Mouse (Mus musculus) heart, adult 2 months (tissue): Measurements from ENCODE around the gene Dlx5. TPM values are rescaled to one million over a fixed set of nuclear protein-coding genes. Genes with fewer than 3 reads are reported as not detected.

Source experiments
- DNase-seq, 2 experiments: peaks; one replicate each; pipeline ENCODE4 v3.0.0; 2021
- H3K27ac ChIP-seq: fragments of 200-600 bp; 2 replicates; pipeline ENCODE4 v1.8.1; 2022
- H3K27me3 ChIP-seq: fragments of 200-500 bp; 2 replicates; pipeline ENCODE4 v1.6.1; 2012; ENCODE audit warnings: mild to moderate bottlenecking, low read length, inconsistent platforms, mixed read lengths; ENCODE audit not compliant: control insufficient read depth, insufficient read depth
- H3K36me3 ChIP-seq: fragments of 200-500 bp; 2 replicates; pipeline ENCODE4 v1.6.1; 2012; ENCODE audit warnings: low read length, inconsistent platforms; ENCODE audit not compliant: control insufficient read depth, insufficient read depth
- H3K4me1 ChIP-seq: fragments of 200-500 bp; 2 replicates; pipeline ENCODE4 v1.6.1; 2011; ENCODE audit warnings: low read length; ENCODE audit not compliant: control insufficient read depth, insufficient read depth
- H3K4me3 ChIP-seq: fragments of 200-600 bp; 2 replicates; pipeline ENCODE4 v1.8.1; 2022
- H3K79me2 ChIP-seq: fragments of 200-500 bp; replicated peaks from 2 replicates; pipeline ENCODE4 v1.6.1; 2012; ENCODE audit warnings: mild to moderate bottlenecking, inconsistent platforms, low read length, moderate library complexity, mixed read lengths; ENCODE audit not compliant: control insufficient read depth, insufficient read depth
- H3K9ac ChIP-seq: fragments of 200-500 bp; 2 replicates; pipeline ENCODE4 v1.6.1; 2012; ENCODE audit warnings: low read depth, mild to moderate bottlenecking, control low read depth, inconsistent platforms, low read length, mixed read lengths
- CTCF ChIP-seq: fragments of 200-600 bp; IDR thresholded peaks from 2 replicates; pipeline ENCODE4 v1.8.1; 2022; ENCODE audit warnings: antibody characterized with exemption, mild to moderate bottlenecking, moderate library complexity
- EP300 ChIP-seq: fragments of 200-500 bp; IDR thresholded peaks from 2 replicates; pipeline ENCODE4 v1.6.1; 2011; ENCODE audit warnings: low read depth, low read length, control low read depth; ENCODE audit not compliant: insufficient read depth
- POLR2A ChIP-seq: fragments of 200-500 bp; IDR thresholded peaks from 2 replicates; pipeline ENCODE4 v1.6.1; 2011; ENCODE audit warnings: mild to moderate bottlenecking, low read depth, low read length, control low read depth; ENCODE audit not compliant: insufficient read depth
- WGBS: fragments of 180-500 bp; shearing (Covaris S2); methylation state at CpG from one replicate; pipeline ENCODE4 v1.1.7; 2018; 5-methylcytosine and 5-hydroxymethylcytosine counted together
- intact Hi-C: fragments of 180-260 bp; cut with DNase I; formaldehyde crosslinking; loops from one replicate; pipeline ENCODE4 v1.15.1; 2025
- polyA plus RNA-seq: library from polyadenylated mRNA; depleted of rRNA; stranded (reverse); fragments of >200 nt; gene quantifications from 2 replicates; pipeline ENCODE4 v1.2.3, GENCODE M21; 2012
- total RNA-seq, 2 experiments: library from RNA; stranded (reverse); gene quantifications; 2 replicates each; pipeline ENCODE4 v1.2.3; 2021

Gene Dlx5
- total and polyA plus RNA-seq, 3 experiments = 0.14 to 0.34 TPM; not detected in 1

DNA sequence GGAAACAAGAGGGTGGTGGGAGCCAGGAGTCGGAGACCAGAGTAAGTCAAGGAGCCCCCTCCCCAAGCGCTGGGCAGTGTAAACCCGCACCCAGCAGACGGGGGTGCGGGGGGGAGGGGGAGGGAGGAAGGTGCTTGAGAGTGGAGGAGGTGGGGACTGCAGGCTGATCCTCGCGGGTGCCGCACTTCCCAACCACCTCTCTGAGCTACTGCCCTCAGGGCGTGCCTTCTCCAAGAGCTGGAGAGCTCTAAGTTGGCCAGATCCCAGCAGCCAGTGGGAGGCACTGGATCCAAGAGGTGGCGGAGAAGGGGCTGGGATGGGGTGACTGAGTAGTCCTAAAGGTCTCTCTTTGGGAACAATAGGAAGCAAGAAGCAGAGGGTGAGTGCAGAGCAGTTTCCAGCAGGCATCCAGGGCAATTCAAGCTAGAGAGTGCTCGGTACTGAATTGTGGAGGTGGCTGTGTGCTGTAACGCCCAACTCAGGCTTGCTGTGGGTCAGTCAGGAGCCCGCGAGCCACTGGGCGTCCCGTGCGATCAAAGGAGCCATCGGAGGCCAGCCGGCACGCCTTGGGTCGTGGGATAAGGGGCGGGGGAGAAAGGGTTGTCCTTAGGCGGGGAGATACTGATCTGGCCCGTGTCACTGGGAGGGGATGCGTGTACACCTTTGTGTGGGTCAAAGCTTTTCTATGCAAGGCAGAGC, 7.7 kb downstream of the Dlx5 start:
- no peaks in the 10 kb centered on the region for H3K36me3 ChIP-seq
- no peak overlapping the region for H3K9ac ChIP-seq
- no peak overlapping the region for H3K4me3 ChIP-seq
- intact Hi-C loops = no loop called here
- 3% methylated on average over 25 of the region's 25 CpGs for WGBS
- H3K27ac ChIP-seq = no peak overlapping the region
- H3K79me2 ChIP-seq = no peaks in the 10 kb centered on the region
- peaks cover 29% of the 10 kb centered on the region for H3K27me3 ChIP-seq
- no peak for TF ChIP-seq CTCF
- TF ChIP-seq POLR2A = no peak
- no peak for TF ChIP-seq EP300
- DNase-seq = no peak
- H3K4me1 ChIP-seq = no peaks in the 10 kb centered on the region

DNA sequence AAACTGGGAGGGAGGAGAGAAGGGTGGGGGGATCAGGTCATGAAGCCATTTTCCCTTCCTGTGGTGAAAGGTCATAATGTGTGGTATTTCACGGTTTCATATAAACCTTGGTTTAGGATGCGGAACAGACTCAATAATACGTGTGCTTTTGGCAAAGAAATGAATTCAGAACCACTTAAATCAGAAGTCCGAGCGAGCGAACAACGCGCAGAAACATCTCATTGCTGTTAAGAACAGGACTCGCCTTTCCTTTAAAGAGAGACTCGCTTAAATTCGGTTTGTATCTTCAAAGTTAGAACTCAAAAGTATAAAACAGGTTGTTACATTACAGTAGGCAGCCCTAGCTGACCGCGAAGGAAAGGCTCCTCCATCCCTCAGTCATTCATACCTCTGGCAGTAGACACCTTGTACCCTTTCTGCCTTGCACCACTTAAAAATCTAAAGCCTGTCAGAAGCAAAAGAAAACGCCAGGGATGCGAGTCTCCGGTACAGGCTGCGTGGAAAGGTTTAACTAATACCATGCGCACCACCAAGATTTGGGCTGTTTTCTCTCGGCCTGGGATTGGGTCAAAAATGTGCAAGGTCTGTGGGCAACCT, 8.3 kb downstream of the Dlx5 start:
- intact Hi-C loops = no loop called here
- no peaks in the 10 kb centered on the region for H3K79me2 ChIP-seq
- H3K4me3 ChIP-seq = no peak overlapping the region
- H3K9ac ChIP-seq = no peak overlapping the region
- DNase-seq = no peak
- H3K27ac ChIP-seq = no peak overlapping the region
- 4% methylated on average over 19 of the region's 19 CpGs for WGBS
- no peaks in the 10 kb centered on the region for H3K4me1 ChIP-seq
- no peak for TF ChIP-seq CTCF
- TF ChIP-seq POLR2A = no peak
- TF ChIP-seq EP300 = no peak
- H3K36me3 ChIP-seq = no peaks in the 10 kb centered on the region
- H3K27me3 ChIP-seq = peaks cover 27% of the 10 kb centered on the region

DNA sequence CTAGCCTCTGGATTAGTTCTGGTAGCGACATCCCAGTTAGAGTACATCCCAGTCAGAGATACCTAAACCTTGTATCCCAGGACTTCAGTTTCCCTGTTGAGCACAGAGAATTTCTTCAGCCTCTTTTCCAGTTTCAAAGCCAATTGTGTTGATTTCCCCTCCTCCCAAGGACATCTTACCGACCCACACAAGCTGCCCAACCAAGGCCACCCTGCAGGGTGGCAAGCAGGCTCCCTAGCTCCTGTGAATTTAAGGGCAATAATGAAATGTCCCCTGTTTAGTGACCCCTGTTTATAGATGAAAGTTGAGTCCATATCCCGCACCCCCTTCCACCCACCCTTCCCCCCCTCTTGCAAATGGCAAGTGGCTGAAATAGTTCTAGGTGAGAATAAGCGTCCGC, 9.0 kb downstream of the Dlx5 start:
- intact Hi-C loops = no loop called here
- 15% methylated on average over 5 of the region's 5 CpGs for WGBS
- H3K79me2 ChIP-seq = no peaks in the 10 kb centered on the region
- H3K27me3 ChIP-seq = peaks cover 23% of the 10 kb centered on the region
- no peak overlapping the region for H3K9ac ChIP-seq
- H3K27ac ChIP-seq = no peak overlapping the region
- DNase-seq = no peak
- H3K4me3 ChIP-seq = no peak overlapping the region
- H3K36me3 ChIP-seq = no peaks in the 10 kb centered on the region
- no peaks in the 10 kb centered on the region for H3K4me1 ChIP-seq
- TF ChIP-seq EP300 (no peak), CTCF (no peak), POLR2A (no peak)

DNA sequence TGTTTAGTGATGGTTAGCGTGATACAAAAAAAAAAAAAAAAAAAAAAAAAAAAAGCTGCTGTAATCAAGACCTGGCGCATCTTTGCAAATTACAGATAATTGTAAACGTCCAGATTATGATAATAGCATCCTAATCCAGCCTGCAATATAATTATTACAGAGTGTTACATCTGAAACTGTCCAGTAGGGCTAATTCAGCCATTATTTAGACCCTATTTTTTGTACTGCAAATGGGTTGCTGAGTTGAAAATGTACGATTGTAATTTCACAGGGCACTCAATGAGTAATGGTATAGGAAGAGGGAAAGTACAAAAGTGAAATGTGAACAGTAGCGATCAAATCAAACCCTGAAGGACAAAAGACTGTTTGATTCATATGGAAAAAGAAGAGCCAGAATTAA, 10.2 kb downstream of the Dlx5 start:
- WGBS = 11% methylated on average over 5 of the region's 5 CpGs
- TF ChIP-seq CTCF (no peak), POLR2A (no peak), EP300 (no peak)
- H3K4me1 ChIP-seq = no peaks in the 10 kb centered on the region
- H3K9ac ChIP-seq = no peak overlapping the region
- H3K4me3 ChIP-seq = no peak overlapping the region
- peaks cover 24% of the 10 kb centered on the region for H3K27me3 ChIP-seq
- intact Hi-C loops = no loop called here
- DNase-seq = no peak
- no peak overlapping the region for H3K27ac ChIP-seq
- H3K36me3 ChIP-seq = no peaks in the 10 kb centered on the region
- no peaks in the 10 kb centered on the region for H3K79me2 ChIP-seq

DNA sequence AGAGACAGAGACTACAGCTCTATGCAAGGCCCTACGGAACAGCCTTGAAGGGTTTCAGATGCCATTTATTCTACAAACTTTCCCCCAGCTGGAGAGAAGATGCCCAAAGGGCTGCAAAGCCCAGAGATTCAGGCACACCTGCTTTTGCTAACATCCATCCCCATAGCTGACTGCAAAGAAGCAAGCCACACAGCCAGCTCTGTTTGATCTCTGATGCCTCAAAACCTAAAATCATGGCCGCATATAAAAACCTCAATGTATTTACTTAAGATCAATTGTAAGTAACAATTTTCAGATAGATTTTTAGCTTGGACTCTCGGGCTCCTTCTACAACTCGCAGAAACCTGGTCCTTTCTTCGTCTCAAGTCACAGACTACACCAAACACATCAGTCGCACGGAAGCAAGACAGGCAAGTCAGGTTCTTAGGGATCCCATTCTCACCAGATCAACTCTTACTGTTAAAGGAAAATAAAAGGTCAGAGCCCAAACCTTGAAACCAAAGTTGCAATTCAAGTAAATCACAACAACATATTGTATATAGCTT, 10.9 kb downstream of the Dlx5 start:
- Histone ChIP-seq H3K4me1 (no peaks in the 10 kb centered on the region), H3K4me3 (no peak overlapping the region), H3K9ac (no peak overlapping the region), H3K27me3 (peaks cover 22% of the 10 kb centered on the region), H3K27ac (no peak overlapping the region), H3K36me3 (no peaks in the 10 kb centered on the region), H3K79me2 (no peaks in the 10 kb centered on the region)
- no peak for DNase-seq
- TF ChIP-seq EP300 (no peak), POLR2A (no peak), CTCF (no peak)
- 9% methylated on average over 7 of the region's 7 CpGs for WGBS
- intact Hi-C loops = no loop called here

DNA sequence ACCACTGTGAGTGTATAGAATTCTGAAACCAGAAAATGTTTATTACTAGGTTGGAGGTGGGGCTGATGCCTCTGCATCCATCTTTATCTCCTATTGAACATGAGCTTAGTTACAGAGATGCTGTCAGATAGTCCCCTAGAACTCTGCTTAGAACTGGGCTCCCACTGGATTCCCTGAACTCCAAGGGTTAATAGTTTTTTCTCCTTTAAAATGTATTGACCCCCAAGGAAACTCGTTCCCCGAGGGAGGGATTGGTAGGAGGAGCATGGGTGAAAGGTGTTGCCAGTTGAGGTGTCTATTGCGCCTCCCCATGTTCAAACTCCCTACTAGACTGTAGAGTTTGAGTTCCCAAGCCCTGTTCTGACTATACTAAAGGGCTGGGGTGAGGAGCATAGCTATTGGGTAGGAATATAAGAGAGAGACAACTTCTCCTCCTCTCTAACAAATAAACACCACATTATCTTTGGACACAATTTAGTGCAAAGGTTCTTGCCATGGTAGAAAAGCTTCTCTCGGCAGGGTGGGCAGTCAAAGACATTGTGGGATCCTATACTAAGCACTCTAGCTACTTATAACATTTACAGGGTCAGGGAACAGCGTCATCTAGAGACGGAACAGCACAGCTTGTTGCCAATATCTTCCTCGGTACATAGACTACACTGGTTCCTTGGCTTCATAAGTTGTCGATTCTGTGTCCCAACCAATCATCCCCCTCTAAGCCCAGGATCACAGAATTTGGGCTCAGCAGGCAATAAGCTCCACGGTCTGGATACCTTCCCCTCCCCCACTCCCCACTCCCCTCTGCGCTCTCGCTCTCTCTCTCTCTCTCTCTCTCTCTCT, 11.7 kb downstream of the Dlx5 start:
- H3K4me1 ChIP-seq = no peaks in the 10 kb centered on the region
- TF ChIP-seq POLR2A (no peak), CTCF (no peak)
- intact Hi-C loops = no loop called here
- H3K4me3 ChIP-seq = no peak overlapping the region
- peaks cover 23% of the 10 kb centered on the region for H3K27me3 ChIP-seq
- H3K36me3 ChIP-seq = no peaks in the 10 kb centered on the region
- no peaks in the 10 kb centered on the region for H3K79me2 ChIP-seq
- no peak overlapping the region for H3K9ac ChIP-seq
- no peak overlapping the region for H3K27ac ChIP-seq
- DNase-seq = no peak
- 3% methylated on average over 11 of the region's 11 CpGs for WGBS
